In genomic region chr8:94552696-94553095, GRCm38 (mm10) we compare ENCODE assay signal across 16 mouse cellular contexts. TPM values are rescaled to one million over a fixed set of nuclear protein-coding genes. Genes with fewer than 3 reads are reported as not detected.
DNase-seq lines count a peak whose midpoint lies in the region; ATAC-seq and TF ChIP-seq lines count a peak whose summit lies in the region.
"Had no signal": no experiment of that assay in that cellular context is flagged by ENCODE, and none has a peak within 500 bp of the region (broad histone marks: within the 10 kb centered on the region; RNA-seq: fewer than 3 reads in every experiment).

No protein-coding gene starts in this region.

- no peak overlapping the region for H3K9ac ChIP-seq in midbrain, embryonic 11.5 days (ENCODE audit: low read length)
- no peak overlapping the region for H3K9ac ChIP-seq in forebrain, postnatal 0 days
- no peak overlapping the region for H3K9ac ChIP-seq in midbrain, embryonic 13.5 days (replicated peaks)
- no peak overlapping the region for H3K9ac ChIP-seq in liver, embryonic 12.5 days

- no peak for DNase-seq in midbrain, embryonic 10.5 days (ENCODE audit: low spot score)
- no peak for DNase-seq in midbrain, embryonic 11.5 days (ENCODE audit: low spot score, missing footprints)
- DNase-seq in forebrain, postnatal 0 days: no peak
- DNase-seq in kidney, postnatal 36 days: no peak
- no peak for DNase-seq in thymus, postnatal 4 days
- DNase-seq in frontal cortex, adult 2 months (ENCODE audit: extremely low spot score in 1 of 2, low spot score in 1 of 2): no peak
- DNase-seq: cerebellum, postnatal 10 days; heart, postnatal 14 days; liver; lung, adult 18-20 months; retina, postnatal 1 day; right cerebral cortex, postnatal 4 days; thymus, postnatal 36 days had no signal

- H3K4me1 ChIP-seq in midbrain, embryonic 10.5 days: peaks cover 56% of the 10 kb centered on the region
- H3K4me1 ChIP-seq in midbrain, embryonic 11.5 days (ENCODE audit: control insufficient read depth, insufficient read depth, low read length): peaks cover 30% of the 10 kb centered on the region
- peaks cover 12% of the 10 kb centered on the region for H3K4me1 ChIP-seq in forebrain, postnatal 0 days (ENCODE audit: insufficient read depth)
- peaks cover 36% of the 10 kb centered on the region for H3K4me1 ChIP-seq in midbrain, embryonic 13.5 days (replicated peaks)
- no peaks in the 10 kb centered on the region for H3K4me1 ChIP-seq in liver, embryonic 12.5 days

- H3K4me2 ChIP-seq in midbrain, embryonic 11.5 days: no peak overlapping the region
- no peak overlapping the region for H3K4me2 ChIP-seq in forebrain, postnatal 0 days (ENCODE audit: low read depth)
- no peak overlapping the region for H3K4me2 ChIP-seq in midbrain, embryonic 13.5 days (replicated peaks)
- H3K4me2 ChIP-seq in liver, embryonic 12.5 days: no peak overlapping the region
- H3K4me2 ChIP-seq: heart, embryonic 11.5 days had no signal

- H3K4me3 ChIP-seq in midbrain, embryonic 10.5 days: no peak overlapping the region; the same call in 1 of the 2 replicates
- no peak overlapping the region for H3K4me3 ChIP-seq in midbrain, embryonic 11.5 days (ENCODE audit: low read depth, low read length)
- H3K4me3 ChIP-seq in forebrain, postnatal 0 days (ENCODE audit: low read depth, low read length): no peak overlapping the region
- H3K4me3 ChIP-seq in midbrain, embryonic 13.5 days (replicated peaks): no peak overlapping the region
- H3K4me3 ChIP-seq in liver, embryonic 12.5 days: no peak overlapping the region

- no peak for TF ChIP-seq CTCF in forebrain, postnatal 0 days (IDR thresholded peaks at IDR 0.05; ENCODE audit: low read depth)

- peaks cover 72% of the 10 kb centered on the region for H3K27me3 ChIP-seq in midbrain, embryonic 10.5 days (ENCODE audit: low read depth, poor library complexity, severe bottlenecking)
- H3K27me3 ChIP-seq in midbrain, embryonic 11.5 days (ENCODE audit: control insufficient read depth, insufficient read depth, low read length): peaks cover 3% of the 10 kb centered on the region; the same call in 1 of the 2 replicates
- no peaks in the 10 kb centered on the region for H3K27me3 ChIP-seq in forebrain, postnatal 0 days (ENCODE audit: insufficient read depth, low read length)
- peaks cover 32% of the 10 kb centered on the region for H3K27me3 ChIP-seq in midbrain, embryonic 13.5 days
- H3K27me3 ChIP-seq in liver, embryonic 12.5 days (replicated peaks): no peaks in the 10 kb centered on the region; the same call in 1 of the 2 replicates

- H3K36me3 ChIP-seq in midbrain, embryonic 10.5 days: no peaks in the 10 kb centered on the region
- H3K36me3 ChIP-seq in midbrain, embryonic 11.5 days (ENCODE audit: control insufficient read depth, insufficient read depth, low read length): no peaks in the 10 kb centered on the region
- no peaks in the 10 kb centered on the region; the same call in 1 of the 2 replicates for H3K36me3 ChIP-seq in forebrain, postnatal 0 days (ENCODE audit: insufficient read depth)
- H3K36me3 ChIP-seq in midbrain, embryonic 13.5 days: no peaks in the 10 kb centered on the region
- no peaks in the 10 kb centered on the region for H3K36me3 ChIP-seq in liver, embryonic 12.5 days

- no peaks in the 10 kb centered on the region for H3K9me3 ChIP-seq in midbrain, embryonic 10.5 days (replicated peaks)
- no peaks in the 10 kb centered on the region for H3K9me3 ChIP-seq in midbrain, embryonic 11.5 days (ENCODE audit: control insufficient read depth, low read length)
- H3K9me3 ChIP-seq in forebrain, postnatal 0 days (ENCODE audit: low read length): no peaks in the 10 kb centered on the region
- H3K9me3 ChIP-seq in midbrain, embryonic 13.5 days: no peaks in the 10 kb centered on the region
- H3K9me3 ChIP-seq in liver, embryonic 12.5 days (replicated peaks): no peaks in the 10 kb centered on the region

- WGBS in midbrain, embryonic 10.5 days: 69% methylated on average over 2 of the region's 2 CpGs
- 74% methylated on average over 2 of the region's 2 CpGs for WGBS in midbrain, embryonic 11.5 days
- WGBS in forebrain, postnatal 0 days: 74% methylated on average over 2 of the region's 2 CpGs
- WGBS in midbrain, embryonic 13.5 days: 79% methylated on average over 2 of the region's 2 CpGs
- WGBS in liver, embryonic 12.5 days (ENCODE audit: insufficient replicate concordance): 65% methylated on average over 2 of the region's 2 CpGs

- H3K27ac ChIP-seq in midbrain, embryonic 10.5 days (replicated peaks): peak overlapping the region; percentile 91
- no peak overlapping the region for H3K27ac ChIP-seq in midbrain, embryonic 11.5 days (ENCODE audit: low read depth, low read length)
- peak overlapping the region; percentile 86 for H3K27ac ChIP-seq in forebrain, postnatal 0 days (ENCODE audit: low read depth, low read length)
- peak overlapping the region; percentile 84; the same call in 1 of the 2 replicates for H3K27ac ChIP-seq in midbrain, embryonic 13.5 days
- H3K27ac ChIP-seq in liver, embryonic 12.5 days: no peak overlapping the region

- no peak for ATAC-seq in midbrain, embryonic 11.5 days (ENCODE audit: low FRiP score)
- no peak for ATAC-seq in forebrain, postnatal 0 days
- no peak for ATAC-seq in midbrain, embryonic 13.5 days
- ATAC-seq in liver, embryonic 12.5 days: no peak

RNA-seq across cellular contexts. Expression of gene Cpne2, which starts 19.9 kb away (rescaled TPM):
- 13.6 and 17.6 TPM in 2 replicates for polyA plus RNA-seq in midbrain, embryonic 10.5 days (2016; fragmentation: Nextera tagmentation; extraction: Ambion mirVana)
- 11.1 and 12.4 TPM in 2 replicates for polyA plus RNA-seq in midbrain, embryonic 11.5 days (2014; fragmentation: Nextera tagmentation; extraction: Ambion mirVana)
- 49.2 and 68.8 TPM in 2 replicates for total RNA-seq in forebrain, postnatal 0 days (2014; rRNA removed)
- 41.6 and 58.3 TPM in 2 replicates for polyA plus RNA-seq in forebrain, postnatal 0 days (2015; fragmentation: Nextera tagmentation; extraction: Ambion mirVana)
- polyA plus RNA-seq in midbrain, embryonic 13.5 days (2015; fragmentation: Nextera tagmentation; extraction: Ambion mirVana): 9.8 and 12.3 TPM in 2 replicates
- polyA plus RNA-seq in liver, embryonic 12.5 days (2016; fragmentation: Nextera tagmentation; extraction: Ambion mirVana): 3.3 and 3.9 TPM in 2 replicates
- polyA plus RNA-seq in frontal cortex, adult 2 months (2012; rRNA removed): 49.0 and 49.3 TPM in 2 replicates

RNA-seq across cellular contexts. Expression of gene Rspry1, which starts 49.0 kb away (rescaled TPM):
- 45.2 and 49.5 TPM in 2 replicates for polyA plus RNA-seq in midbrain, embryonic 10.5 days (2016; fragmentation: Nextera tagmentation; extraction: Ambion mirVana)
- polyA plus RNA-seq in midbrain, embryonic 11.5 days (2014; fragmentation: Nextera tagmentation; extraction: Ambion mirVana): 50.7 and 51.9 TPM in 2 replicates
- total RNA-seq in forebrain, postnatal 0 days (2014; rRNA removed): 53.5 and 55.8 TPM in 2 replicates
- polyA plus RNA-seq in forebrain, postnatal 0 days (2015; fragmentation: Nextera tagmentation; extraction: Ambion mirVana): 26.2 and 32.0 TPM in 2 replicates
- polyA plus RNA-seq in midbrain, embryonic 13.5 days (2015; fragmentation: Nextera tagmentation; extraction: Ambion mirVana): 56.6 and 57.3 TPM in 2 replicates
- polyA plus RNA-seq in liver, embryonic 12.5 days (2016; fragmentation: Nextera tagmentation; extraction: Ambion mirVana): 24.7 and 24.8 TPM in 2 replicates
- polyA plus RNA-seq in frontal cortex, adult 2 months (2012; rRNA removed): 17.9 and 18.6 TPM in 2 replicates

RNA-seq across cellular contexts. Expression of gene Fam192a, which starts 49.1 kb away (rescaled TPM):
- 91.8 and 98.8 TPM in 2 replicates for polyA plus RNA-seq in midbrain, embryonic 10.5 days (2016; fragmentation: Nextera tagmentation; extraction: Ambion mirVana)
- 107 and 127 TPM in 2 replicates for polyA plus RNA-seq in midbrain, embryonic 11.5 days (2014; fragmentation: Nextera tagmentation; extraction: Ambion mirVana)
- 44.5 and 51.4 TPM in 2 replicates for total RNA-seq in forebrain, postnatal 0 days (2014; rRNA removed)
- polyA plus RNA-seq in forebrain, postnatal 0 days (2015; fragmentation: Nextera tagmentation; extraction: Ambion mirVana): 71.5 and 79.9 TPM in 2 replicates
- 96.4 and 106 TPM in 2 replicates for polyA plus RNA-seq in midbrain, embryonic 13.5 days (2015; fragmentation: Nextera tagmentation; extraction: Ambion mirVana)
- 45.9 and 49.2 TPM in 2 replicates for polyA plus RNA-seq in liver, embryonic 12.5 days (2016; fragmentation: Nextera tagmentation; extraction: Ambion mirVana)
- polyA plus RNA-seq in frontal cortex, adult 2 months (2012; rRNA removed): 54.5 and 63.2 TPM in 2 replicates

Comparison
In these comparisons a context has a peak if more than half of its experiments do, and no peak if none do; other contexts are left out.
1. H3K27ac ChIP-seq: peak in midbrain, embryonic 10.5 days (single experiment), forebrain, postnatal 0 days (single experiment) and midbrain, embryonic 13.5 days (single experiment); none in midbrain, embryonic 11.5 days (single experiment) and liver, embryonic 12.5 days (single experiment).